Mouse (Mus musculus) right cerebral cortex, postnatal 10 days (tissue): ENCODE data around the gene Cep55.

Experiments
- DNase-seq, 2 experiments: peaks; one replicate each; pipeline ENCODE4 v3.0.0; 2021; ENCODE audit warnings: low spot score in 2 of 2

Gene Cep55

GRCm38 (mm10) chr19:38043281-38043981 lies 11.4 kb upstream of the Cep55 start, which contains the start of gene Myof:
TSS of gene Myof (minus strand) at chr19:38043577.
- peak in 1 of 2 experiments; percentile 39 for DNase-seq

- no peak for DNase-seq
Measured at GRCm38 (mm10) chr19:38045198-38045597, 9.6 kb upstream of the Cep55 start.

- DNase-seq = no peak
Measured at GRCm38 (mm10) chr19:38049686-38050085, 5.1 kb upstream of the Cep55 start.

GRCm38 (mm10) chr19:38053227-38054041 lies 1.4 kb upstream of the Cep55 start:
- no peak for DNase-seq

- DNase-seq = peak in 1 of 2 experiments; percentile 79
Measured at GRCm38 (mm10) chr19:38054149-38054719, 577 bp upstream of the Cep55 start.

- no peak for DNase-seq
Measured at GRCm38 (mm10) chr19:38055798-38056197, 987 bp downstream of the Cep55 start.

GRCm38 (mm10) chr19:38056276-38056675 lies 1.5 kb downstream of the Cep55 start:
- DNase-seq = no peak

GRCm38 (mm10) chr19:38056931-38057330 lies 2.1 kb downstream of the Cep55 start:
- DNase-seq = no peak

GRCm38 (mm10) chr19:38063201-38063600 lies 8.4 kb downstream of the Cep55 start:
- no peak for DNase-seq

GRCm38 (mm10) chr19:38064051-38064450 lies 9.2 kb downstream of the Cep55 start:
- DNase-seq = no peak

- DNase-seq = no peak
Measured at GRCm38 (mm10) chr19:38073226-38073625, 18.4 kb downstream of the Cep55 start.

GRCm38 (mm10) chr19:38075051-38075450 lies 20.2 kb downstream of the Cep55 start:
- no peak for DNase-seq

- DNase-seq = no peak
Measured at GRCm38 (mm10) chr19:38076251-38076650, 21.4 kb downstream of the Cep55 start.

- DNase-seq = no peak
Measured at GRCm38 (mm10) chr19:38077851-38078540, 23.2 kb downstream of the Cep55 start.

GRCm38 (mm10) chr19:38081361-38081760 lies 26.6 kb downstream of the Cep55 start:
- DNase-seq = no peak

- no peak for DNase-seq
Measured at GRCm38 (mm10) chr19:38082931-38083525, 28.2 kb downstream of the Cep55 start.

- no peak for DNase-seq
Measured at GRCm38 (mm10) chr19:38085841-38086240, 31.0 kb downstream of the Cep55 start.

- DNase-seq = peak; percentile 47 to 55
Measured at GRCm38 (mm10) chr19:38086948-38087551, 32.2 kb downstream of the Cep55 start.

- DNase-seq = no peak
Measured at GRCm38 (mm10) chr19:38089358-38089757, 34.5 kb downstream of the Cep55 start.

GRCm38 (mm10) chr19:38091512-38091985 lies 36.7 kb downstream of the Cep55 start:
- no peak for DNase-seq

GRCm38 (mm10) chr19:38096231-38096630 lies 41.4 kb downstream of the Cep55 start:
- no peak for DNase-seq
